Mouse (Mus musculus) left cerebral cortex, adult 18-20 months (tissue): Measurements from ENCODE around the gene Pde11a. TPM values are rescaled to one million over a fixed set of nuclear protein-coding genes. Genes with fewer than 3 reads are reported as not detected.

Experiments
- DNase-seq, 2 experiments: peaks; one replicate each; pipeline ENCODE4 v3.0.0; 2021 to 2022; ENCODE audit warnings: low spot score in 2 of 2, mixed read lengths in 1 of 2
- total RNA-seq, 2 experiments: library from RNA; stranded (reverse); gene quantifications; 2 replicates each; pipeline ENCODE4 v1.2.3; 2021

Gene Pde11a
- total RNA-seq, 2 experiments from 2014 or later, result 3.8 to 4.6 TPM

DNA sequence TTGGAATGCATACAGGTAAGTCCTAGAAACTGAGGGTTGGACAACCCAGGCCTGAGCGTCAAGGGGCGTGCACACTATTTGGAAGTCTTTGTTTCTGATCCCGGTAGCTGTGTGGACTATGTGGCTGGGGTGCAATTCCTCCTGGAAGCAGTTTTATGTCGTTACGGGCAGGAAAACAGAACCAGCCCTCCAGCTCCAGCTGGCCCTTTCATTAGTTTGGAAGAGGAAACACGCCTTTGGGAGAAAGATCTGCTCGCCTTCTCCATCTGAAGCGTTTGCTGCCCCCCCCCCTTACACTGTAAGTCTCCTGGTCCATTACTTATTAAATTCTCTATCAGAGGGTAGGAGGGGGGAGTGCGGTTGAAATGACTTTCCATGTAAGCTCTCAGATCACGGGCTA lies 279.0 kb downstream of the Pde11a start:
- no peak for DNase-seq

DNA sequence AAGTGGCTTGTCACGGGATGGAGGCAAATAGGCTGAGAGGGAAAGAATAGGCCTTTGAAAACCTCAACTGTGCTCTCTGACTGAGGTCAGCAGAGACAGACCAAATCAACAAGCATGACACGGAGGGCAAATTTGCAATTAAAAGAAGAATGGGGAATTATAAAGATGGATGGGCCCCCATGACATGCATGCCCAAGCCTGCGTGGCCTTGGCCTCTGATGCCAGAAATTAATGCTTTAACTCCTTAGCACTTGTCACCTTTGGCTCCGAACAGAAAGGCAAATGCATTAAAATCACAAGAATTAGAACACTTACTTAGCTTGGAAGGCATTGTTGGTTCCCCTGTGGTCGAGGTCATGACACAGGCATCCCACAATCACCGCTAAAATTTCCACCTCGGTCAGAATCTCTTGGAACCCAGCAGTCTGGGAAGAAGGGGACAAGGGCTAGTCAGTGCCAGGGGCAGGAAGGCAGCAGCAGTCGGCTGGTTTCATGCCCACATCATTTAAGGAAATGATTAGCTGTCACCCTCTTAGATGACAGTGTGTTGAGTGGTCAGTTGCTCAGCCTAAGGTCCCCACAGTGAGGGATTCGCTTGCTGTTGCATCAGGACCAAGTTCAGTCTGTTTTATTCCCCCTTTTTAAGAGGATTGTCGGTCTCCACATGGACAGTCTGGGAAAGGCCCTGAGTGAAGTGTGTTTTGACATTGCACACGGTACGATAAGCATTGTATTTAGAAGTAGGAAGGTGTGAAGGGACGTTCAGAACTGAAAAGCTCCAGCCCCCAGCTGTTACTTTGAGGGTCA lies 279.7 kb downstream of the Pde11a start:
- DNase-seq, result no peak

DNA sequence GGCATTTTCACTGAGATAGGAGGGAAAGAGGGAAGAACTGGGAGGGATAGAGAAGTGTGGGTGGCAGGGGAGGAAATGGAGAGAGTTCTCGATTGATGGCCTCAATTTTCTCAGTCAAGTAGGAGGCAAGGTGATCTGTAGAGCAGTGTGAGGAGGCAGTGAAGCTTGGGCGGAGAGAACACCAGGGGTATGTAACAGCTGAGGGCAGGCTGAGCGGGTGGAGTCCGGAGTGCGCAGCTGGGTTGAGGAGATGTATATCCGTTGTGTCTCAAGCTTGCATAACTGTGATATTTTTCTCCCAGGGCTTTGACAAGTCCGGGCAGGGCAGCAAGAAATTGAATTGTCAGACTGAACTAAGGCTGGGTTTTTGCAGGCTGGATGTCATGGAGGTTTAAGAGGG lies 281.0 kb downstream of the Pde11a start:
- DNase-seq, result peak in 1 of 2 experiments; percentile 26

GRCm38 (mm10) chr2:76053748-76054331 lies 284.7 kb downstream of the Pde11a start:
- no peak for DNase-seq

DNA sequence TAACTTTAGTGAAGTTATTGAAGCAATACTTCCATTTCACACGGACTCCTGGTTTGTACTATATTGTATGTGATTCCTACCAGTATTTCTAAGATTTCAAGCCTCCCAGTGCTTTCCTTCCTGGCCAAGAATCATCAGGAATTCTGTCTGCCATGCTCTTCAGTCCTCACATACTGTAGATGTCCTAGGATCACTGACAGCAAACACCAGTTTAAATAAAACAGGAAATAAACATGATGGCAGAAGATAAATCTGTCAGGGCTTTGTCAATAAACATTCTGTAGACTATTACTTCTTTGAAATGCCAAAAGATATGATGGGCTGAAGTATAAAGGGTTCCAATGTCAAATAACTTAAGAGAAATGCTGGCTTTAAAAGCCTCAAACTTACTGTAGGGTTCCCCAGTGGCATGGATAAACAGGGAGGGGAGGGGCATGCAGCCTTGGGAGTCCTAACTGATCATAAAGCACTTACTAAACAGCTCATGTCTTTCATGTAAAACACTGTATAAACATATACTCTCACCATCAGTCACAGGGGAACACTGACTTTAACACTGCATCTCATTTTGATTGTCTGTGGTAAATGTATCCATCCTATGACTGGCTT lies 285.6 kb downstream of the Pde11a start:
- DNase-seq, result no peak

DNA sequence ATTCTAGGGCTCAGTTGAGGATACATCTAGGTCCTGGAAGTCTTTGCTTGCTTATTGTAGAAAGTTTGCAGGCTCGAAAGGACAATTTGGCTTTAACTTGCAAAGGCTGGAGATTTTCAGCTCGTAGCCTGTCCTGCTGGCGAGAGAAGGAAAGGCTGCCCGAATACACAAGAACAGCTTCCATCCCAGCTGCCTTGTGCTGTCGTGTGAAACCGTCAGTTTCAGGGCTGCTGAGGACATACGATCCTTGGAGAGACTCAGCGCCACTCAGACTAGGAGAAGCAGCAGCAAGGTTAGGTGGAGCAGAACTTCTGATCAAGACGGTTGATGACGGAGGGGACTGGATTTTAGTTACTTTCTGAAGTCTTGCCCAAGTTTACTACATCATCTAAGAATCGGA lies 287.2 kb downstream of the Pde11a start:
- DNase-seq, result no peak

DNA sequence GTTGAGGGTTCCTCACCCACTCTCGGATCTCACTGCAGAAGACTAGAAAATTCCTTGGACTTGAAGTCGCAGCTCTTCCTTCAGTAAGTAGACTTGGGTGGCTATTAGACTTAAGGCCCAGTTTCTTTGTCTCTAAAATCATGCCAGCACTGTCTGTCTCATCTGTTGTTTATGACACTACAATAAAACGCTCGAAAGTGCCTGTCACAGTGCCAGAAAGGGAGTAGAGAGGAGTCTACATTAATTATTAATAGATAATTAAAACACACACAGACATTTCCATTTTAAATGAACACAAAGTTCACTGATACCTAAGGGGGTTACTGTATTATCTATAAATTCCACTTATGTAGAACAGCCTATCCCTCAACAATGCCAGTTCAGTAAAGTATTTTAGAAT lies 287.7 kb downstream of the Pde11a start:
- no peak for DNase-seq

- no peak for DNase-seq
Observed at GRCm38 (mm10) chr2:76050092-76050491, 288.5 kb downstream of the Pde11a start.

- DNase-seq, result no peak
Observed at GRCm38 (mm10) chr2:76049529-76049928, 289.0 kb downstream of the Pde11a start.

DNA sequence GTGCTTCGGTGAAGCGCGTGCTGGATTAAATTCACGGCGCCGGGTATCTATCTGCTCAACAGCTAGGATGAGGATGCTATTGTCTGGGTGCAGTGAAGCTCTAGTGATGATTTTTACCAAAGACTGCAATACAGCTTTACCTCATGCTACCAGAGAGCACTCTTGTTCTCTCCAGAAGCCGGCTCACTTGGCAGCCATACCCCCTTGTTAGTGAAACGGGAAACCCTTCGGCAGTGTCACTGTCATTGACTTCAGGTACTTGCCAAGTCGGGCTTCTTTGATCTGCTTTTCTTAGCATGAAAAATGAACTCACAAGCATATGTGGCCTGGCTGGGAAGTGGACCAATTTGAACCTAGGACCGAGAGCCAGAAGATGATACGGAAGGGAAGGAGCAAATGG lies 290.8 kb downstream of the Pde11a start:
- no peak for DNase-seq

DNA sequence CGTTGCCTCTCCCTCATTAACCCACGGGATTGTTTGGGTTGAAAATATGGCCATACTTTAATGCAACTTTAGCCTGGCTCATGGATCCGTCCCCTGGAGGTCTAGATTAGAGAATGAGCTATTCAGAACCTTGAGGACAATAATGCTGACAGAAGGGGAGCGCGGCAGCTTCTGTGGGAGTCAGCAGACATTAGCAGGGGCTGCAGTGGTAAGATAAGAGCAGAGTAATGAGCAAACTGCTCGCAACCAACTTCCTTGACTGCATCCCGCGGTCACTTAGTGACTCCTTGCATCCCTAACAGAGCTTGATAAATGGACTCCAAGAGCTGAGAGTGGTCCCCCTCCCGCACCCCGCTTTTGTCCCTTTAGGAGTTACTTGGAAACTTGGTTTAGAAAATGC lies 296.4 kb downstream of the Pde11a start:
- no peak for DNase-seq

DNA sequence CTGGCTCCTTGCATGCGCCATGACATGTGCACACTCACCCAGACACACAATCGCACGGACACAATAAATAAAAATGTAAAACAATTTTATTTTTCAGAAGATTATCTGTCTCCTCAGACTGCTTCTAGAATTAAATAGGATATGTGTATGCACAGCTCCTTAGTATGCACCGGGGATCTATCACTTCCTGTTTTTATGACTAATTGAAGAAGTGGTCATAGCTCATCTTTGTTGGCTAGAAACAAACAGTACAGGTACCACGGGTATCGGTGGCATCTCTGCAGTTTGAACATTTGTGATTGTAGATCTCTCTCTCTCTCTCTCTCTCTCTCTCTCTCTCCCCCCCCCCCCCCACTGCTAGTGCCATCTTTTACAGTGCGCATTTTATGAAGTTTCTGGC lies 298.5 kb downstream of the Pde11a start:
- no peak for DNase-seq

DNA sequence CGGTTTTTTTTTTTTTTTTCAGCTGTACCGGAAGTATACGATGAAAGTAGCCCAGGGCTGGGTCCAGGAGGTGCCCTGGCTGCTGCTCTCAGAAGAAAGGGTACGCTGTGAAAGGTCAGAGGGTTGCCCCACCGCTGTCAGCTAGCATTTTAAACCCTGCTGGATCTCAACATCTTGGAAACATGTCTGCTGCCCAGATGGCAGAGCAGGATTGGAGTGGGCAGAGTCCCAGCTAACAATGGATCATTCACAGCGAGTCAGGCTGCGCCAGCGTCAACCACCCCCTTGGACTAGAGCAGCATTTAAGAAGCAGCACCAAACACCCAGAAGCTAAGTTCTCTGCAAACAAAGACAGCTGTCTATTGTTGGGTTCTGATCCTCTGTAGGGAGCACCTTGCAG lies 308.5 kb downstream of the Pde11a start:
- DNase-seq, result peak; percentile 77 to 87

DNA sequence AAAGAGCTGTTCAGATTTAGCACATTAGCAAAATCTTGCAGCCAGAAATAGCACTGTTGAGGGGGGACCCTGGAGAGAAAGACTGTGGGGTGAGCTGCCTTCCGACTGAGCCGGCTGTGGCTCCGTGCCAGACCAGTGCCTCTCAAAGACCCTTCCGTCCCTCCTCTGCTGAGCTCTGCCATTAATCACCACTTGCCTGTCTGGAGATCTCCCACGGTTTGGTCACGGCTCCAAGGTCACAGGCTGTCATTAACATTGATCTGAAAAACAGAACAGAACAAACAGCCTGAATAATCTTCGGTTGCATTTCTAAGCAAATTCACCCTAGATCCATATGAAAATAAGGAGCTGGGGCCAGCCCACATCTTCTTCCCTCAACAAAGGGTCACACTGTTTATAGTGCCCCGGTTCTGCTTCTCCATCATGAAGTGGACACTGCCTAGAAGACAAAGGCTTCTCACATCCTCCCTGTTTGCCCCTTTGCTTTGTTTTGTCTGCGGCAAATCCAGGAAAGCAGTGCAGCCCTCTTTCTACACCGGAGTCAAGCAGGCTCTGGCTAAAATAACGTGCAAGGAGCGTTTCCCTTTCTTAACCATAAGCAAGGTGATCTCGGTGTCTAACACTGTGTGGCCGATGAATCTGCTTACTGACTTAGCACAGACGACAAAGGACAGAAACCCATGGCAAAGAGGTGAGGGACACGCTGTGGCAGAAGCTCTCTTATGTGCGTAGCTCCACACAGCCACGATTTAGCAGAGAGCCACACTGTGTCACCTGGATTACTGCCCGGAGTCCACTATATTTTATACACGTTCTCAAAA lies 309.3 kb downstream of the Pde11a start:
- peak; percentile 17 to 38 for DNase-seq

GRCm38 (mm10) chr2:76016890-76017289 lies 321.7 kb downstream of the Pde11a start:
- DNase-seq, result no peak

GRCm38 (mm10) chr2:76016136-76016535 lies 322.4 kb downstream of the Pde11a start:
- DNase-seq, result no peak

DNA sequence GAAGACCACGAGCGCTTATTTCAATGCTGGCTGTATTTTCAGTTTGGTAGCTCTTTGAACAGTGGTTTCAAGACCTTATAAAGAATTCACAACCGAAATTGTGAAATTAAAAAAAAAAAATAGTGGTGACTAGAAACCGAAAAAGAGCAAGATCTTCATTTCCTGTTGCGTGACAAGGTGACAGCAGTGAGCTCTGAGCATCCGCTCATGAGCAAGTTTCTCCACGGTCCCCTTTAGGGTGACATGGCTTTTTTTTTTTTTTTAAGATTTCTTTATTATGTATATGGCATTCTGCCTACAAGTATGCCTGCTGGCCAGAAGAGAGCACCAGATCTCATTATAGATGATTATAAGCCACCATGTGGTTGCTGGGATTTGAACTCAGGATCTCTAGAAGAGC lies 323.1 kb downstream of the Pde11a start:
- no peak for DNase-seq

DNA sequence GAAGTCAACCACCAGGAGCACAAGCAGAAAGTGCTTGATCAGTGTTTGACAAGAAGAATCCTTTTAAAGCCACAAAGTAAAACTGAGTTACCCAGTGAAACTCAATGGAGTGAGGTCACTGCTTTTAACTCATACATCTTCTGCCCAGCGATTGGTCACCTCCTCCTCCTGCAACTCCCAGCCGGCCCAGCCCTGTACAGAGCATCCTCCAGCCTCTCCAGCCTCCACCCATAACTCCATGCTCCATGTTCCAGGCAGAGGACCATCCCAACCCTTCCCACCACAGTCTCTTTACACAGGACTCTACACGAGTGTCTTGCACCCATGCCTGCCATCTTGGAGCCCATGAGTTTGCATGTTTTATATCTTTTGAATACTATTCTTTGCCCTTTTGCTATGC lies 323.9 kb downstream of the Pde11a start:
- no peak for DNase-seq

- no peak for DNase-seq
Observed at GRCm38 (mm10) chr2:76006194-76006593, 332.4 kb downstream of the Pde11a start.

GRCm38 (mm10) chr2:76002899-76003298 lies 335.7 kb downstream of the Pde11a start:
- DNase-seq, result no peak

GRCm38 (mm10) chr2:76001392-76001791 lies 337.2 kb downstream of the Pde11a start:
- peak; percentile 66 to 74 for DNase-seq

DNA sequence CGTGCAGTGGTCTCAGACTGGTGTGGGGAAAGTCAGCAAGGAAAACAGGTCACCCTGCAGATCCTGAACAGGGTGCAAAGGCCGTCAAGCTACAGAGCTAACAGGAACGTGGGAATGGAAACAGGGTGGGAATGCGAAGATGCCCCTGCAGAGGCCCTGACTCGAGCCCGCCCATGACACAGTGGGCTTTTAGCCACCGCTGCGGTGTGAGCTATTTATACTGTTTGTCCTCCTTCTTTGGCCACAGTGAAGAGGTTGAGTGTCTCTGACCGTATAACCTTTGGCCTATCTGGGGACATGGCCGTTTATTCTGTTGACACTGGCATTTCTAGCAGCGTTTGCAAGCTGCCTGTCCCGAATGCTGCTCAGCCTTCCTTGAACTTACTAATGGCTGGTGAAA lies 338.9 kb downstream of the Pde11a start:
- no peak for DNase-seq
